Mouse (Mus musculus): ENCODE measurements at regions not wholly inside any gene's neighbourhood (a gene's known extent, or its start where the extent isn't known, plus 50 kb on each side); places are given as distances from the start of the nearest gene placed in this dataset.

GRCm38 (mm10) chr11:92858170-92858569 is 239.7 kb upstream of the Car10 start:
- no peaks in the 10 kb centered on the region for H3K4me1 ChIP-seq (ENCODE audit: control insufficient read depth, insufficient read depth, low read length)
- H3K4me2 ChIP-seq (ENCODE audit: low read length): no peak overlapping the region
- no peak overlapping the region for H3K4me3 ChIP-seq (replicated peaks; ENCODE audit: low read depth, low read length)
- no peaks in the 10 kb centered on the region for H3K27me3 ChIP-seq (ENCODE audit: control insufficient read depth, insufficient read depth, low read length)
- H3K36me3 ChIP-seq (ENCODE audit: control insufficient read depth, insufficient read depth, low read length): no peaks in the 10 kb centered on the region
- ATAC-seq (ENCODE audit: low FRiP score, low TSS enrichment) (no peak), DNase-seq (no peak)
- 80% methylated on average over 2 of the region's 2 CpGs for WGBS
- H3K9me3 ChIP-seq (ENCODE audit: control insufficient read depth, low read length): no peaks in the 10 kb centered on the region
- no peak overlapping the region for H3K27ac ChIP-seq (replicated peaks; ENCODE audit: low read depth, low read length)
- no peak overlapping the region for H3K9ac ChIP-seq (replicated peaks; ENCODE audit: low read length)

- Histone ChIP-seq H3K9ac (replicated peaks; ENCODE audit: low read length) (no peak overlapping the region), H3K4me1 (ENCODE audit: control insufficient read depth, insufficient read depth, low read length) (no peaks in the 10 kb centered on the region), H3K36me3 (ENCODE audit: control insufficient read depth, insufficient read depth, low read length) (no peaks in the 10 kb centered on the region), H3K4me2 (ENCODE audit: low read length) (no peak overlapping the region), H3K27me3 (ENCODE audit: control insufficient read depth, insufficient read depth, low read length) (no peaks in the 10 kb centered on the region), H3K9me3 (ENCODE audit: control insufficient read depth, low read length) (no peaks in the 10 kb centered on the region), H3K4me3 (replicated peaks; ENCODE audit: low read depth, low read length) (no peak overlapping the region), H3K27ac (replicated peaks; ENCODE audit: low read depth, low read length) (no peak overlapping the region)
- ATAC-seq (ENCODE audit: low FRiP score, low TSS enrichment) (no peak), DNase-seq (peak; percentile 75)
- WGBS: 45% methylated on average over 8 of the region's 8 CpGs
Measured at GRCm38 (mm10) chr11:92889693-92890454, 208.0 kb upstream of the Car10 start.

- Histone ChIP-seq H3K27ac (replicated peaks; ENCODE audit: low read depth, low read length) (no peak overlapping the region), H3K36me3 (ENCODE audit: control insufficient read depth, insufficient read depth, low read length) (no peaks in the 10 kb centered on the region), H3K4me1 (ENCODE audit: control insufficient read depth, insufficient read depth, low read length) (no peaks in the 10 kb centered on the region), H3K9ac (replicated peaks; ENCODE audit: low read length) (no peak overlapping the region), H3K9me3 (ENCODE audit: control insufficient read depth, low read length) (no peaks in the 10 kb centered on the region), H3K27me3 (ENCODE audit: control insufficient read depth, insufficient read depth, low read length) (no peaks in the 10 kb centered on the region), H3K4me3 (replicated peaks; ENCODE audit: low read depth, low read length) (no peak overlapping the region), H3K4me2 (ENCODE audit: low read length) (no peak overlapping the region)
- no peak for ATAC-seq (ENCODE audit: low FRiP score, low TSS enrichment)
- DNase-seq: no peak
- WGBS: 69% methylated on average over 7 of the region's 7 CpGs
Measured at GRCm38 (mm10) chr11:92899296-92899695, 198.5 kb upstream of the Car10 start.
